Mouse (Mus musculus): ENCODE measurements at regions not wholly inside any gene's neighbourhood (a gene's known extent, or its start where the extent isn't known, plus 50 kb on each side); places are given as distances from the start of the nearest gene placed in this dataset.

DNA sequence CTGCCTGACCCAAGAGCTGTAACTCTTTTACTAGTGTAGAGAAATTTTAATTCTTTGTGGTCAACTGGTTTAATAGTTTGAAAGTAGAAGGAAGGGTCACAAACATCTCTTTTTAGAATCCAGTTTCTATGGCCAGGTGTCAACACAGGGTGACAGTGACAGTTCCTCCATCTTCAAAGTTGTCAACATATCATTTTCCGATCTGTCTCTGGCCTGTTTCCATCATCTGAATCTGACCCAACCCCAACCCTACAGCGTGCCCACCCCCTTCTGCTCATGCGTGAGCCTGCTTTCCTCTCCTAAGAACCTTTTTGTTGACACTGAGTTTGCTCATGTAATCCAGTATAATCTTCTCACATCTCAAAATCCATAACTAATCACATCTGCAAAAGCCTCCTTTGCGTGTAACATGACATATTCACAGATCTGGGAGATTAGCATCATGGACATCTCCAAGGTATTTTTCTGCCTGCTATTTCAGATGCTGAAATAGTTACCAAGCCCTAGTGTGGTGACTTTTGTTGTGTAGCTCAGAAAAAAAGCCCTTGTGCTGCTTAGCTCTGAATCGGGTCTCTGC is 168.4 kb downstream of the B3gnt2 start:
- no peak for DNase-seq (ENCODE audit: low spot score in 2 of 2)

GRCm38 (mm10) chr11:22692941-22693341 is 167.8 kb downstream of the B3gnt2 start:
- no peak for DNase-seq (ENCODE audit: low spot score in 2 of 2)

GRCm38 (mm10) chr11:22693376-22693775 is 167.4 kb downstream of the B3gnt2 start:
- no peak for DNase-seq (ENCODE audit: low spot score in 2 of 2)

- no peak for DNase-seq (ENCODE audit: low spot score in 2 of 2)
These were observed 166.8 kb downstream of the B3gnt2 start for GRCm38 (mm10) chr11:22693984-22694383.

GRCm38 (mm10) chr11:22694829-22695228 is 165.9 kb downstream of the B3gnt2 start:
- DNase-seq (ENCODE audit: low spot score in 2 of 2) = no peak

DNA sequence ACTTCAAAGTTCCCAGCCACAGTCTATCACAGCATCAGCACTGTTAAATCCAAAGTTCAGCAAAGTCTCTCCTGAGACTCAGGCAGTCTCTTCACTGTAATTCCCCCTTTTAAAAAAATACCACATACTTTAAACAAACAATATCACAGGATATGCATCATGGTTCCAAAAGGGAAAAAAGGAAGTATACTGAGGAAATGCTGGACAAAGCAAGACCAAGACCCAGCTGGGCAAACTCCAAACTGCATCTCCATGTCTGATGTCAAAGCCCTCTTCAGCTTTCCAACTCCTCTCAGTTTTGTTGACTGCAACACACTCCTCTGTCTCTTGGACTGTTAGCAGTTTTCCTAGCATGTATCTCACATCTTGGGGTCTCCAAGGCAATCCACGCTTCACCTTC is 165.5 kb downstream of the B3gnt2 start:
- no peak for DNase-seq (ENCODE audit: low spot score in 2 of 2)

DNA sequence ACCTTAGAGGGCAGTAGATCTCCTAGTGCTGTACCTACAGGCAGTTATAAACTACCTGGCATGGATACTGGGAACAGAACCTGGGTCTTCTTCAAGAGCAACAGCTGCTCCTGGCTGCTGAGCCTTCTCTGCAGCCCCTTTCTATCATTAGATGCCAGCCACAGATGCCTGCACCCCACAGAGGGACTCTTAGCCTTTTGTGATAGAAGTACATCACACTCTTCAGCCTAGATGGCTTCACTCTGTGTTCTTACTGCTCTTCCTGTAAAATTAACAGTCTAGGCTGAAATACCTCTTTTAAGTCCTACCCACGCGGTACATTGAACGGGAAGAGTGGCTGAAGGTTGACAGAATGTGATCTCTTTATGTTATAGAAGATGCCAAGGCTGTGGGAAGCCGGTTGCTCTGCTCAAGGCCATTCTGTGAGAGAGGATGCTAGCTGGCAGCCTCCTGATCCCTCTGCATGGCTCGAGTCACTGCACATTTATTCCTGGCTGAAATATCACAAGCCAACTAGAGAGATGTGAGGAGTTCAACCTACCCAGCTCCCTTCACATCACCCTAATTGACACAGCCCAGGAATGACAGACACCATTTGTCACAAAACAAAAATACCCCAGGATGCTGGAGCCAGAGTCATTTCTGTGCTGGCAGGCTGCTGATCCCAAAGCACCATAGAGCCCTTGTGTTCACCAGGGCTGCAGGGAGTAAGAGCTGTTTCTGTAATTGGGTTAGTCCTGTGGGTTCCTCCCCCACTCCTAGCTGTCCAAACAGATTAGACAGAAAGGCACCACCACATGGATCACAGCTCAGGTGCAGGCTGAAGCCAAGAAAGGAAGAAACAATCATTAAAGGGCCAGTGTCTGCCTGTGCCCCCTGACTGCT is 162.5 kb downstream of the B3gnt2 start:
- peak; percentile 34 to 39 for DNase-seq (ENCODE audit: low spot score in 2 of 2)

GRCm38 (mm10) chr11:22706082-22706481 is 154.7 kb downstream of the B3gnt2 start:
- no peak for DNase-seq (ENCODE audit: low spot score in 2 of 2)
